Mouse (Mus musculus) mouse trophoblast stem cell (cell line): ENCODE results near the gene Chrnb1.

Experiments used
- in situ Hi-C, 2 experiments: fragments of 300-500 bp; cut with MseI, MboI; formaldehyde crosslinking; loops; 2 replicates in 1 of 2; 3 replicates in 1 of 2; pipeline ENCODE4 v1.15.1; 2025

Gene Chrnb1

DNA sequence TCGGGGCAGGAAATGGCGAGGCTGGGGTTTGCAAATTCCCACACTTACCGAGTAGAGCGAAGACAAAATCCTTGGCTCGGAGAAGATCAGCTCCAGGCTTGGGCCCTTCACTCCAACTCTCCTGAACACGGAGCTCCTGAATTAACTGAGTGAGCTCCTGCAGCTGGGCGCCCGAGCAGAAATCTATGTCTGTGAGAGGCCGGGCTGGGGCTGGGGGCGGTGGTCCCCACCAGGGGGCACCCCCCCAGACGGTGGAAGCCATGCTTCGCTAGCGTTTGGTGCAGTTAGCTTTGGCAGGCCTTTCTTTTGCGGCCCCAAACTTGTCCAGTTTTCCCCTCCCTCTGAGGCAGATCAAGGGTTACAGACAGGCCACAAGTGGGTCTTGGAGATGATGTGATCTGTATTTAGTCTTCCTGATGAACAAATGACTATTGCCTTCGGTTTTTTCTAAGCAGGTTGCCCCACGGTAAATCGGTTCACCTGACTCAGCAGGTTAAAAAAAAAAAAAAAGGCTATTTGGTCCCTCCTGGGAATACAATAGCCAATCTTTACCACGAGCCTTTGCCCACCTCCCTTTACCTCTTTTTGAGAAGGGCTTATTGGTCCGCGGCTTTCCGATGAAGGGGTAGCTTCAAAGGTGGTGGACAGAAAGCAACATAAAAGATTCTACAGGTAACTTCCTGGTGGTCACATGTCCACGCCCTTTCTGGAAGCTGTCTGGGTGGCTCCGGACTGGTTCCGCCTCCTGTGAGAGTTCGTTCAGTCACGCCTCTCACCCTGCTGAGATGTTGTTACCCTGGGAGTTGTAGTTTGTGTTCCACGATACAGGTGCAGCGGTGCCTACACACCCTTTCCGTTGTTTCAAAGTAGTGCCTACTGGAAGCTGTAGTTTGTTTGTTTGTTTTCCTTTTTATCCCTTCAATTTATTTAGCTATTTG is 9.5 kb upstream of the Chrnb1 start, which contains the start of gene Tmem102:
Gene Tmem102, minus strand, starts transcription at position 653 of the 938 bp plus-strand sequence.
- in situ Hi-C loops = loop anchor here (5.0 kb wide), 1 partner anchor 72 kb away; the partner anchor contains the start of gene Tmem95 (in 2 of the 2)

DNA sequence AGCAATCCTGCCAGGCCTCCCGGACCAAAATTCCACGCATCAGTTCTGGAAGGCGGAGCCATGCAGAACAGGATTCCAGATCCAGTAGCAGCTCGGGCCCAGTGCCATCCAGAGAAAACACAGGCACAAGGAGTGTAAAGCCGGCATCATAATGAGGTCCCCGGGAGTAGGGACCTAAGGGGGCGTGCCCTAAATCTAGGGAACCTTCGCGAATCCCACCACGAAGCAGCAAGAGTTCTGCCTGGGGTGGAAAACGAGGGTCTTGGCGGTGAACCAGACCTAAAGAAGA is 8.9 kb upstream of the Chrnb1 start:
- in situ Hi-C loops = no loop called here

DNA sequence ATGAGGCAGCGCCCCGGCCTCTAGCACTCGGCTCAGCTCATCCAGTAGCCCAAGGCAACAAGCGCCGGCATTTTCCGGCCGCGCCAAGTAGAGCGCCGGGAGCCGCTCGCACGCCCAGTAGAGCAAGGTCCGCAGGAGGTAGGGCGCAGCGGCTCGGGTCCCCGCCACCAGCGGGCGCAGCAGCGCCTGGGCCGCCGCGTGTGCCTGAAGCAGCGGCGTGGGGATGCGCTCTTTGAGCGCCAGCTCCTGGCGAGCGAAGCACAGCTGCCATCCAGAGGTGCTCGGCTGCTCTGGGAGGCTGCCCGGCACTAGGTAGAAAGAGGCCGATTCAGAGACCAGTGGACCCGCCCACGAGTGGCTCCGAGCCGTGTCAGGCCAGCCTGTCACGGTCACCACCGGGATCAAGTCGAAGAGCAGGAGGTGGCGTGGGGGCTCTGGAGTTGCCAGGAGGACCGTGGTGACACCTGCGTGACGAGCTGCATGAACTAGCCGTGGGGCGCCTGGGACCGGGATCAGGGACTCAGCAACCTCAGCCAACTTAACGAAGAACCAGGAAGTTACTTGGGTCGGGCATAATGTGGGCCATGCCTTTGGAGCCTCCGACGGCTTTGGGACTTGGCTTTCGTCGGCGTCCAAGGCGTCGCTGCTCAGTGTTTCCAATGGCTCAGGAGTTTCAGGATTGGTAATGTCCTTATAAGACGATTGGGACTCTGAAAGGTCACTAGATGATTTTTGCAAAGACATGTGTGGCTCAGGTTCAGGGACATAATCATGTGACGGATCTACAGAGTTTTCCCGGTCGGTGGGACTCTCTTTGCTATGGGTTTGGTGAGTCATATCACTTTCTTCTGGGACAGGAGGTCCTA is 8.3 kb upstream of the Chrnb1 start:
- in situ Hi-C loops = no loop called here

DNA sequence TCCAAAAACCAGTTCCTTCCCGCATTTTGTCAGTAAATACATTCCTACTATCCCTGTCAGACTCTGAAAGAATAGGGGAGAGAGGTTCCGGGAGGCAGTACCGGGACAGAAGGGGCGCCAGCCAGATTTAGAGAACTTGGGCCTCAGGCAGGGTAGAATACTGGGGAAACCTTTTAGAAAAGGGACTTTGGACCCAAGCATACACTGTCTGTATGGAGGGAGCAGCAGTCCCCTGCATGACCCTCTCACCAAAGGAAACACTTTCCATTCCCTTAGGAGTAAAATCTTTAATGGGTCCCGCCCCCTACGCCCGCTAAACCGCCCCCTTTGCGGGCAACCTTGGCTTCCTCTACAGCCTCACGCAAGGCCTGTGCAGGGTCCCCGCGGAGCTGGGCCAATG is 7.6 kb upstream of the Chrnb1 start:
- in situ Hi-C loops = no loop called here

DNA sequence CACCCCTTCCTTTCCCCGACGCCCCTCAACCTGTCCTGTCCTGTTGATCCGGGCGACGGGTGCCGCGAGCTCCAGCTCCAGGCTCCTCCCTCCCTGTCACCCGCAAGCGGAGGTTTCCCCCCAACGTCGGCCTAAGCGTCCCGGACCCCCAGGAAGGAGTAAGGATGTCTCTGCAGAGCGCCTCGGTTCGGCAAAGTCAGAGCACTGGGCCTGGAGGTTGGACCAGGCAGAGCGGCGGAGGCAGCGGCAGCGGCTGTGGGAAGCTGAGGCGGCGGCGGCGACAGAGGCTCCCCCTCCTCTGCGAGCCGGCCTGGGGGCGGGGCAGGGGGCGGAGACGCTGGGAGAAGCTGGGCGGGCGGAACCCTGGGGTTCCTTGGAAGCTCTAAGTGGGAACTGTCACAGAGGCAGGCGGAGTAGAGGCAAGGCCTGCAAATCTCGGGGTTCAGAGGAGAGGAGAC is 6.9 kb upstream of the Chrnb1 start:
- in situ Hi-C loops = no loop called here

DNA sequence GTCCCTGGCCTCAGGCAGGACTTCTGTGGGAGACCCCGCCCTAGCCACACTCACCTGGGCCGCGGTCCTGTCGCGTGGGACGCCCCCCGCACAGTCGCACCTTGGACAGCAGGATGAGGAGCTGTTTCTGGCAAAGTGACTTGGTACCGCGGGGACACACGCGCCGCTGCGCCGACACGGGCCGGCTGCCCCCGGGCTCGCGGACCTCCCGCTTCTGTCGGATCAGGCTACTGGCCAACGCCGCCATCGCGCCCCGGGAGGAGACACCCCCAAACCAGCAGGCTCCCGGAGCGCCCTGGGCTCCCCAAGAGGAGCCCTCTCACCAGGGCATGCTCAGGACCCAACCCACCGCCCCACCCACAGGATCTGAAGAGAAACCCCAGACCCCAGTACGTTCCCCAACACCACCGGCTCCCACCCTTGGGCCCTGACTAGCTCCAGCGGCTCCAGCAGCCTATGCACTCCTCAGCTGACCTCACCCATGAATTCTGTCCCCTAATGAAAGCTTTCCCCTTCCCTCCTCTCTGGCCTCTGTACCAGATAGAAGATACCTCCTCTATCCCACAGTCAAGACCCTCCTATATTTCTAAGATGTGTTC is 5.7 kb upstream of the Chrnb1 start, which contains the start of gene Fgf11:
Gene Fgf11, minus strand, starts transcription at position 479 of the 599 bp plus-strand sequence.
- in situ Hi-C loops = no loop called here

DNA sequence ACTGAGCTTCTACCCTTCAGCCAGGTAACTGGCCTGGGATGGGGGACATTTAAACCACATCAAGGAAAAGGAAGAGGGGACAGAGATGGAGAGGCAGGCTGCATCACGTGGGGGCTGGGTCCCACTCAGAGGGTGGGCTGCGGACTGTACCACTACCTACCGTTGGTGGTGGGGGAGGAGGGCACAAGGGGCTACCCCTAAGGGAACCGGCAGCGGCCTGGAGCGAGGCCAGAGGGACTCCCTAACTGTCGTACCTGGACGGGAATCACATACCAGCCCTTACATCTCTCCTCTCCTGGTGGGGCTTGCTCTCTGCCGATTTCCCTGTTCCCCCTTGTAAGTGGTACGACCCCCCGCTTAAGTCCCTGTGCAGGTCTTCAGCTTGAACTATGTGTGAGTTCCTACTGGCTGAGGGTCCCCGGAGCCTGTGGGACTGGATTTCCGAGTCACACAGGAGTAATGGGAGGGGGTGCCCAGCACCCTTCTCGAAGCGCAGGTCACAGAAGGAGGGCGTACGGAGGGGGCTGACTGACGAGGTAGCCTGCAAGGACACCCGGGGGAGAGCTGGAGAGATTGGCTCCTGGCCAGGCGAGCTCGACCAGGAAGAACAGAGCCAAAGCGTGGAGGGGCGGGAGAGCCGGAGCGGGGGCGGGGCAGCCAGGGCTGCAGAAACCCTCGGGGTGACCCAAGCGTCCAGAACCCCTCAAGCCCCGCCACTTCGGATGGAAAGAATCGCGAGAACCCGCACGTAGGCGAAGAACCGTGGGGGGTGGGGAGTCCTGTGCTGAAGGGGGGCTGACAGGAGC is 4.9 kb upstream of the Chrnb1 start:
- in situ Hi-C loops = no loop called here

DNA sequence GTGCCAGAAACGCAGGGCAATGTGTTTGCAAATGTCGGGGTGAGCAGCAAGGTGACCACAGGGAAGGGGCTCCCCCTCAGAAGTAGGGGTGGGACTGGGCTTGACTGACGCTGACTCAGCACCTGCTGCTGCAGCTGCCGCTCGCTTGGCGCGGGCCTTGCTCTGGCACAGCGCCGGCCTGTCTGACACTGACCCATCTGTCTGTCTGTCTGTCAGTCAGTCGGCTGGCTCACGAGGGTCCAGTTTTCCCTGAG is 4.3 kb upstream of the Chrnb1 start:
- in situ Hi-C loops = no loop called here

DNA sequence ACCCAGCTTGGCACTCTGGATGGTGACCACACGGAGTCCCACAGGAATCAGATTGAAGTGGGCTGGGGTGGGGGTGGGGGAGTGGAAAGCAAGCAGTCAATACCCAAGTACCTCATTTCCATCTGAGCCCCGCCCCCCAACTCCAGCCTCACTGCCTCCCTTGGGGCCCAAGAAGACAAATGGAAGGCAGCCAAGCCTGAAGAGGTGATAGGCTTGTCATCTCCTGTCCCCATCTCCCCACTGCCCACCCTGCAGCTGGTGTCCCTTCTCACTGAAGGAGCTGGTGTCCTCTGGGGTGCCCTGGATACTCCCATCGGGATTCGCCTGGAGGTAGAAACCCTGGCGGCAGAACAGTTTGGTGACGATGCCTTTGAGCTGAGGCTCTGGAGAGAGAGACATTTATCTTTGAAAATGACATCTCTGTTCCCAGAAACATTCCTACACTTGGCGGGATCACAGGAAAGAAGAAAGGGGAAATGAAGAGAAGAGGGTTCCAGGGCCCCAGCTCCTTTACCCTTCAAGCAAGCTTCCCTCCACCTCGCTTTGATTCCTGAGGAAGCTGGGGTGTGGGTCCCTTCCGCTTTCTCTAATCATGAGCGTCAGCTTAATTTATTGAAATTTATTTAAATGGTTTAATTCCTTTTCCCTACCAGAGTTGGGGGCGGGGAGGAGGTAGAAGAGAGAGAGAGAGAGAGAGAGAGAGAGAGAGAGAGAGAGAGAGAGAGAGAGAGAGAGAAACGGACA is 3.8 kb upstream of the Chrnb1 start:
- in situ Hi-C loops = no loop called here

DNA sequence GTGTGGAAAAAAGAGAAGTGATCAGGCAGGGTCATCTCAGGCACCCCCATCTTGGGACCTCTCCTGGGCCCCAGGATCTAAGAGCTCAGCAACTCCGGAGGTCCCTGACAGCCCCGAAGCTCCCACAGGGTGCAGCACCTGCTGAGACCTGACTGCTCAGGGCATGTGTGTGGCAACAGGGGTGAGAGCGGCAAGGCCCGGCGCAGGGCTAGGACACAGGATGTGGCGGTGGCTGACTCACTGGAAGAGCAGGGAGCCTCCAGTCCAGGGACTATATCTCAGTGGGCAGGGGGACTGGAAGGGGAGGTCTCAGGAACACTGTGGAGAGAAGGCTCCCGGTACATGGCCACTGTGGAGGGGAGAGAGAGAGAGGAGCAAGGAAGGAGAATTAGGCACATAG is 2.2 kb upstream of the Chrnb1 start:
- in situ Hi-C loops = no loop called here

DNA sequence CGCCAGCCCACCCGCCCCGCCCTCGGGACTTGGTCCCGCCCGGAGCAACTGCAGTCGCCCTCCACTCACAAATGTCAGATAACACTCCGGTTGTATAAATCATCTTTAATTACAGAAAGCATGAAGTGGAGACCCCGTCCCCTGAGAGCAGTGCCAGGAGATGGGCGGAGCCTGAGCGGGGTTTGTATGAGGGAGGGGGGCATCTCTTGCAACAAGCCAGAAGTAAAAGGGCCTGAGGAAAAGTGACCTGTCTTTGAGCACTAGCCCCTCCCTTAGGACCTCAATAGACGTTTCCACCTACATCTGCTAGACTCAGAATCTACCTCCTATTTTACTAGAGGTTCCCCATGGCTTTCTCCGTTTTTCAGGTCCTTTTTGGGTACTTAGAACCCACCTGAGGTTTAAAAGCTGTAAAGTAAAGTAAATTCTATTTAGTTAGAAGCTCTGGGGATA is 266 bp upstream of the Chrnb1 start:
- in situ Hi-C loops = no loop called here

DNA sequence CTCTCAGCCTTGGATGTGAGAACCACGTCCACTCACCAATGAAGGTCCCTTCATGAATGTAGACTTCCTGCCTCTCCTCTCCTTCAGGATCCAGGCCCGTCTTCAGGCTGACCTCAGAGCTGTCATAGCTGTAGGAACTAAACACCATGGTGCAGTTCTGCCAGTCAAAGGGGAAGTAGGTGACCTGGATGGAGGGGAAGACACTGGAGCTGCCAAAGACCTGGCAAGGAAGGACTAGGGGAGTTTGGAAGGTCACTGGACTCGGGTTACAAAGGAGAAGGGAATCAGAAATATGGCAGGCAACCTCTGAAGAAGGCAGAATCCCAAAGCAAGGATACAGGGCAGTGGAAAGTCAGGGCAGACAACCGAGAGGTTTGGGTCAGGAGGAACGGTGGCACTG is 2.3 kb downstream of the Chrnb1 start:
- in situ Hi-C loops = no loop called here

DNA sequence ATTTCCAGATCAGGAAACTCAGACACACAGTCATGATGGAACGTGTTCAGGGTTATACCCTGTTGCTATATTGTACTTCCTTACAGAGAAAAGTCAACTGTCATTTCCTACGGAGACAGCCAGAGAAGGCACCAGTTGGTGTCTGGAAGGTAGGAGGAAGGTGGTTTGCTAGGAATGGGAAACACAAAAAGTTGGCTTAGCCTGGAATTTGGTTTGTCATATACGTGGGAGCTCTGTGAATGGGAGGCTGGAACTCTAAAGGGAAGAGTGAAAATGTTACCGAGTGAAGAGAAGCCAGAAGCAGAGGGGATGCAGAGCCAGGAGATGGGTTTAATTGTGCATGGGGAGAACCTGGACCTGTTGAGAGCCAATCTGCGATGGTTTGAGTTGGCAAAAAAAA is 4.3 kb downstream of the Chrnb1 start:
- in situ Hi-C loops = no loop called here

DNA sequence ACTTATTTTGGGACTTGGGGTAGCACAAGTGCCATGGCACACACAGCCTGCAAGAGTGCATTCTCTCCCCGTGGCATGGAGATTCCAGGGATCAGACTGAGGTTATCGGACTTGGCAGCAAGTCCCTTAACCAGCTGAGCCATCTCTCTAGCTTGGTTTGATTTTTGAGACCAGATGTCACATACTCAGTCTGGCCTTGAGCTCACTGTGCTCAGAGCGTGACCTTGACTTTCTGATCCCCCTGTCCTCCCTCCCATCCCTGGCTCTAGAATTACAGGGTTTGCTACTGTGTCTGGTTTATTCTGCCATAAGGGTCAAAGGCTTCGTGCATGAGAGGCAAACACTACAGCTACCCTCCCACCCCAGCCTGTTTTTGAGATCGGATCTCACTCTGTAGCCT is 6.3 kb downstream of the Chrnb1 start:
- in situ Hi-C loops = no loop called here

DNA sequence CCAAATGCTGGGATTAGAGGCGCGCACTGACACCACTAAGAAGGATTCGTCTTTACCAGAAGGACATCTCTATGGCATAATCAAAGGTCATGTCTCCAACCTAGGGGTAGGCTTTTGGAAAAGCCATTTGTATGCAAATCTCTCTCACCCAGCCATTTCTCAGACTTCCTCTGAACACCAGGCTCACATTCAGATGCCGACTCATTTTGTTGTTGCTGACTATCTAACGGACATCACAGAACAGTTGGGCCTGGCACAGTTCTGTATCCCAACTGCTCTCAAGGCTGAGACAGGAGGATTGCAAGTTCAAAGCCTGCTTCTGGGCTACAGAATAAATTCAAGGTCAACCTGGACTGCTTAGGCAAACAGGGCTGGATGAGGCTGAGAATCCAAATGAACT is 8.4 kb downstream of the Chrnb1 start:
- in situ Hi-C loops = no loop called here

DNA sequence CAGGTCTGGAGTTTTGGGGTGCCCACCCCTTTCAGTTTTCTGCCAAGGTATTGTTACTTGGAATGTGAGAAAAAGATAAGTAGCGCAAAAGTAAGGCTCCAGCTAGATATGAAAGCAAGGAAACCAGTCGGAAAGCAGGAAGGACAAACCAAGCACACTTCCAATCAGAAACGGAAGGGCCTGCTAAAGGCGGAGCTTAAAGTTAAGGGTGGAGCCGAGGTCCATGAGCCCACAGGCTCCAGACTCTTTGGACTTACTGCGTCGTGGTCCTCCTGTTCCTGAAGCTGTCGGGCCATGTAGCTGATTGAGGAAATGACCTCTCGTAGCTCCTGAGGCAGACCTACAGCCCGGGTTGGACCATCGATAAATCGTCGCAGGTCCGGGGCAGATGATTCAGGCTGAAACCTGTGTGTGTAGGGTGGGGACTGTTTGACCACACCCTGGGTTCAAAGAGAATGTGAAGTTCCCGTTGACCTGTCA is 10.9 kb downstream of the Chrnb1 start:
- in situ Hi-C loops = no loop called here

DNA sequence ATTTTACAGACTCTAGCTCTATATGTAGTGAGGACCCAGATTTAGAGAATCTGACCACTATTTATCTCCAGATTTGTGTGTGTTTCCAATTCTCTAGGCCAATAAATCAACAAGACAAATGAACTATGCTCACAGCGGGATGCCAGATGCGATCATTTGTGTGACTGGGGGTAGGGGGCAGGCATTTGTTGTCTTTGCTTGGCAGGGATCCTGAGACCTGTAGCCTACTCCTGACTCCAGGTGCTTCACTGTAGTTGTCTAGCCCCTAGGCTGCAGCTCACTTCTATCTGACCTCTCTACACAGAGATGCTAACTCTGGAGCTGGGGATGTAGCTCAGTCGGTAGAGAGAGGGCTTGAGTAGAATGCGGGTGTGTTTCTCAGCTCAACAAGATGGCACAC is 13.9 kb downstream of the Chrnb1 start:
- in situ Hi-C loops = no loop called here

DNA sequence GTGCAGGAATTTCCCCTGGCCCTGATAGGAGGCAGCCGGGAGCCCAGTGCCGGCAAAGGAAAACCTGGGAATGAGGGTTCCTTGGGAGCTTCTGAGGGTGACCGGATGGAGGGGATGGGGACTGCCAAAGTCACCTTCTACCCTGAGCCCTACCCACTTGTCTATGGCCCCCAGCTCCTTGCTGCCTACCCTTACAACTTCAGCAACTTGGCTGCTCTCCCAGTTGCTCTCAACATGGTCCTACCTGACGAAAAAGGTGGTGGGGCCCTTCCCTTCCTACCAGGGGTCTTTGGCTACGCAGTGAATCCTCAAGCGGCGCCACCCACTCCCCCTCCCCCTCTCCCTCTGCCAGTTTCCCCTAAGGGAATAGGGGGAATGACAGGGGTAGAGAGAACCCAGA is 16.8 kb downstream of the Chrnb1 start:
- in situ Hi-C loops = no loop called here

DNA sequence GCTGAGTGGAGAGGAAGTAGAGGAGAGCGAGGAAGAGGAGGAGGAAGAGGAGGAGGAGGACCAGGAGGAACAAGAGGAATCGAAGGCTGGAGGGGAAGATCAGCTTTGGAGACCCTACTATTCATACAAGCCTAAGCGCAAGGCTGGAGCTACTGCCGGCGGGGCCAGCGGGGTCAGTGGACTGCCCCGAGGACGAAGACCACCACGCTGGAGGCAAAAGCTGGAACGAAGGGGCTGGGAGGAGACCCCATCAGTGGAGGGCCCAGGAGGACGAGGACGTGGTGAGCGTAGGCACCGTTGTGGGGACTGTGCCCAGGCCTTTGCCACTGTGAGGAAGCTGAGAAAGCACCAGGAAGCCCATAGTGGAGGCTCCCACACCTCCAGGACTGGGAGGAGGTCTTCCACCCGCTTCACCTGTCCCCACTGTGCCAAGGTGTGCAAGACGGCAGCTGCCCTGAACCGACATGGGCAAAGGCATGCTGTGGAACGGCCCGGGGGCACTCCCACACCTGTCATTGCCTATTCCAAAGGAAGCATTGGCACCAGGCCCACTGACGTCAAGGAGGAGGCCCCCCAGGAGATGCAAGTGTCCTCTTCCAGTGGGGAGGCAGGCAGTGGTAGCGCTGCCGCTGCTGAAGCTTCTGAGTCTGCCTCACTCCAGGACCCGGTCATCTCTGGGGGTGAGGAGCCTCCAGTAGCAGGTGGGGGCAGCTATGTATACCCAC is 17.3 kb downstream of the Chrnb1 start:
- in situ Hi-C loops = no loop called here
